Mouse (Mus musculus): ENCODE measurements around the gene Selenok. TPM values are rescaled to one million over a fixed set of nuclear protein-coding genes. Genes with fewer than 3 reads are reported as not detected.

The Selenok gene
- 393 and 406 TPM in 2 replicates for polyA plus RNA-seq (2015; fragmentation: Nextera tagmentation; extraction: Ambion mirVana)

GRCm38 (mm10) chr14:29968075-29968821 is at the start of gene Selenok:
Gene Selenok, plus strand, starts transcription at chr14:29968308.
- peak within 1 kb of the TSS; percentile 98 for H3K9ac ChIP-seq
- no peaks in the 10 kb centered on the region for H3K27me3 ChIP-seq
- H3K36me3 ChIP-seq: peaks cover 26% of the 10 kb centered on the region
- peaks cover 26% of the 10 kb centered on the region for H3K4me1 ChIP-seq (replicated peaks)
- peak within 1 kb of the TSS; percentile 94 for H3K4me3 ChIP-seq
- peak within 1 kb of the TSS; percentile 66 for H3K4me2 ChIP-seq
- peak; percentile 100 for ATAC-seq (ENCODE audit: low FRiP score, low read depth)
- WGBS: under 1% methylated on average over 49 of the region's 49 CpGs
- no peaks in the 10 kb centered on the region for H3K9me3 ChIP-seq
- H3K27ac ChIP-seq (replicated peaks): peak within 1 kb of the TSS; percentile 92

- H3K4me2 ChIP-seq: no peak overlapping the region
- no peaks in the 10 kb centered on the region for H3K9me3 ChIP-seq
- H3K27me3 ChIP-seq: no peaks in the 10 kb centered on the region
- H3K36me3 ChIP-seq: no peaks in the 10 kb centered on the region
- no peak overlapping the region for H3K9ac ChIP-seq
- H3K4me1 ChIP-seq (replicated peaks): no peaks in the 10 kb centered on the region
- H3K4me3 ChIP-seq: no peak overlapping the region
- H3K27ac ChIP-seq (replicated peaks): no peak overlapping the region
- no peak for ATAC-seq (ENCODE audit: low FRiP score, low read depth)
- 68% methylated on average over 4 of the region's 4 CpGs for WGBS
Measured at GRCm38 (mm10) chr14:29928966-29929365, 39.1 kb upstream of the Selenok start.

DNA sequence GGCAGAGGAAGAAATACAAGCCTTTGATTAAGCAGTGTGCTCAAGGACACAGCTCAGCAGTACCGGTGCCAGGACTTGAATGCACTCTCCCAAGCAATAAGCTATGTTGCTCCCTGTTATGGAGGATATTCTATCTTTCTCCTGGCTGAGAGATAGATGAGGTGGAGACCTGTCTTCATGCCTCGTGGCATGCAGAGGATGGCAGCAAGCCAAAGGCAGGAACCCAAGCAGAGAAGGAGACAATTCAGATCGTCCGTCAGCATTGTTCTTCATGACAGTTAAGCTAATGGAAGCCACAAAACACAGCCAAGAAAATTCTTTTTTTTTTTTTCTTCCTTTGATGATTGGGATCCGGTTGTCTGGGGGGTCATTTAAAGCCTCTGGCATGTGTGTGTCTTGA is 32.6 kb upstream of the Selenok start:
- ATAC-seq (ENCODE audit: low FRiP score, low read depth): no peak
- Histone ChIP-seq H3K9me3 (no peaks in the 10 kb centered on the region), H3K27me3 (no peaks in the 10 kb centered on the region), H3K4me3 (no peak overlapping the region), H3K4me2 (no peak overlapping the region), H3K27ac (replicated peaks) (no peak overlapping the region), H3K4me1 (replicated peaks) (peaks cover 17% of the 10 kb centered on the region), H3K9ac (no peak overlapping the region), H3K36me3 (no peaks in the 10 kb centered on the region)
- 23% methylated on average over 5 of the region's 5 CpGs for WGBS

DNA sequence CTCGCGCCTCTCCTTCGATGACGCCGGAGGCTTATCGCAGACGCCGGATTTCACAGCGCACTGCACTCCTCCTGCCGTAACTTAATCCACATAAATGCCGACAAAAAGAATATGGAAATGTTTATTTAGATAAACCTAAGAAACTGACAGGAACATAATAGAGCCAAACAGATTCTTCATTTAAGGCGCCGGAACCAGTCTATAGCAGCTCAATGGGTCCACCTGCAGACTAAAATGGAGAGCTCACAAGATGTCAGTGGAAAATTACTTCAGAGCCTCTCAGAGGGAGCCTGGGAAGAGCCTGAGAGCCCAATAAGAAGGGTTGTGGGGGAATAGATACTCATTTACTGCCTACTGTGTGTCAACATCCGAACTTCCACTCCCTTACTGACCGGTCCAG is 30.6 kb upstream of the Selenok start:
- Histone ChIP-seq H3K4me1 (replicated peaks) (peaks cover 17% of the 10 kb centered on the region), H3K4me2 (no peak overlapping the region; the same call in 1 of the 2 replicates), H3K27me3 (peaks cover 4% of the 10 kb centered on the region; the same call in 1 of the 2 replicates), H3K4me3 (no peak overlapping the region), H3K9me3 (no peaks in the 10 kb centered on the region), H3K27ac (replicated peaks) (no peak overlapping the region), H3K36me3 (no peaks in the 10 kb centered on the region), H3K9ac (no peak overlapping the region)
- 76% methylated on average over 15 of the region's 15 CpGs for WGBS
- ATAC-seq (ENCODE audit: low FRiP score, low read depth): peak; percentile 61; the same call in 1 of the 2 replicates

DNA sequence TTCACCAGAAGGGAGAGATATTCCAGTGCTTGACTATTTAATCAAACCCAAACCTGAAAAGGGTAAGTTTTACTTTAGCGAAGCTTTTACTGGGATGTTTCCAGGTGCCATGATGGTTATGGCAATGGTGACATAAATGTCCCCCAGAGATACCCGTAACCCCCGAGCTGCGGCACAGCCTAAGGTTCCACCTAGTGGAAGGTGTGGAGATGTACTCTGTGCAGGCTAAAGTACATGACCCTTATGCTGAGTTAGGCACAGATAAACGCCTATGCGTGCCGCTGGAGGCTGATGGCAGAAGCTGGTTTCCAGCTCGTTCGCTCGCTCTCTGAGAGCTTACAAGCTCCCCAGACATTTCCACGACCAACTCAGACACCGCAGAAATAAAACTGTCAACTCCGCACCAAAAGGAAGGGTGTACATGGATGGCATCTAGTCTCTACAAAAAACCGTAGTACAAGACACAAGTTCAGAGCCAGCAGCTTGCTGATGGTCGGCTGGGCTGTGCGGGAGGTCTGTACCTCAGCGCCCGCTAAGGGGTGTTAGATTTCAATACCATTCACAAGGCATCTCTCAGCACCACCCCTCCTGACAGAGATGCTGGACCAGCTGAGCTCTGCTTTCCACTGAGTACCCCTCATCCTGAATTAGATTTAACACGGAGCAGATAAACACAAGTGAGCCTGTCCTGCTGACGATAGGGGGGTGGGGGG is 28.4 kb upstream of the Selenok start:
- Histone ChIP-seq H3K27ac (replicated peaks) (no peak overlapping the region), H3K4me2 (peak overlapping the region; percentile 12; the same call in 1 of the 2 replicates), H3K4me1 (replicated peaks) (peaks cover 17% of the 10 kb centered on the region), H3K4me3 (no peak overlapping the region), H3K36me3 (no peaks in the 10 kb centered on the region), H3K27me3 (peaks cover 4% of the 10 kb centered on the region; the same call in 1 of the 2 replicates), H3K9me3 (no peaks in the 10 kb centered on the region), H3K9ac (no peak overlapping the region; the same call in 1 of the 2 replicates)
- ATAC-seq (ENCODE audit: low FRiP score, low read depth): no peak
- WGBS: 51% methylated on average over 20 of the region's 20 CpGs

DNA sequence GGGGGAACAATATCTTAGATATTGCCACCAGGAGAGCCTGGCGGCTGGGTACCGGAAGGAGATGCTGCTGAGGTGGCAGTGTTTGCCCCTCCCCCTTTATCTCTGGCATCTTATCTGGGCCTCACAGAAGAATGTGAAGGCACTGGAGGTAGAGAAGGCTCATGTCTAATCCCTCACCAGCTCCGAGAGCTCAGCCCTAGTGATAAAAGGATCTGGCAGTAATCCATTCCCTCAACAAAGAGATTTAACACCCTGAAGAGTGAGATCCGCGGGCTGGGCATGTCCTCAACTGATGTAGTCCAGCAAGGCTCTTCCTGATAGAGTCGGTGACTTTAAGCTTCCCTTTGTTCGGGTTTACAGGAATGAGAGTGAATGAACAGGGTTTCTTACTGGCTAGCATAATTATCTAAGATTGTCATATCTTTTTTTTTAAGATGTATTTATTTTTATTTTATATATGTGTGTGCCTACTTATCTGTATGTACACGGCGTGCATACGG is 27.7 kb upstream of the Selenok start:
- Histone ChIP-seq H3K4me1 (replicated peaks) (peaks cover 13% of the 10 kb centered on the region), H3K36me3 (no peaks in the 10 kb centered on the region), H3K27ac (replicated peaks) (no peak overlapping the region), H3K27me3 (peaks cover 4% of the 10 kb centered on the region; the same call in 1 of the 2 replicates), H3K9me3 (no peaks in the 10 kb centered on the region), H3K9ac (no peak overlapping the region; the same call in 1 of the 2 replicates), H3K4me2 (peak overlapping the region; percentile 12; the same call in 1 of the 2 replicates), H3K4me3 (no peak overlapping the region)
- WGBS: 40% methylated on average over 10 of the region's 10 CpGs
- ATAC-seq (ENCODE audit: low FRiP score, low read depth): no peak

GRCm38 (mm10) chr14:29940877-29941276 is 27.2 kb upstream of the Selenok start:
- Histone ChIP-seq H3K9me3 (no peaks in the 10 kb centered on the region), H3K4me1 (replicated peaks) (peaks cover 8% of the 10 kb centered on the region), H3K27ac (replicated peaks) (no peak overlapping the region), H3K4me3 (no peak overlapping the region), H3K4me2 (no peak overlapping the region), H3K9ac (no peak overlapping the region), H3K36me3 (no peaks in the 10 kb centered on the region), H3K27me3 (peaks cover 4% of the 10 kb centered on the region; the same call in 1 of the 2 replicates)
- ATAC-seq (ENCODE audit: low FRiP score, low read depth): no peak
- 30% methylated on average over 2 of the region's 2 CpGs for WGBS

DNA sequence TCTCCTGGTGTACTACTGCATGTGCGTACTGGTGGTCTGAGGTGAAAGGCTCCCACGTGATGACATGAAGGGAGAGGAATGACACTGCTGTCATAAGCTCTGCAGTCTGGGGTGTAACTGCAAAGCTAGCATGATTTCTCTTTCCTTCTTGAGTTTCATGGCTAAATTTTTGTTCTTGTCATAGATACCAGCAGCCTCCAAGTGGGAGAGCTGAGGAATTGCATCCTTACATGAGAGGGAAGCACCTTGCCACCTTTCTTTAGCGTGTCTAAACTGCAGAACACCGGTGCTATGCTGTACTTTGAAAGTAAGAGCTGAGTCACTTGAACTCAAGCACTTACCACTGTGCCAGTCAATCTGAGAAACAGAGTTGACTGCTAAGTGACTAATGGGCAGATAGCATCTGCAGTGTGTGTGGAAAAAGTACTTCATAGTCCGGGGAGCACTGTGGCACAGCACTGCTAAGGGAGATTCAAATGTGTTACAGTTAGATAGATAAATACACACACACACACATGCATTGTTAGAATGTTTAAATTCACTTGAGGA is 21.3 kb upstream of the Selenok start:
- no peak for ATAC-seq (ENCODE audit: low FRiP score, low read depth)

DNA sequence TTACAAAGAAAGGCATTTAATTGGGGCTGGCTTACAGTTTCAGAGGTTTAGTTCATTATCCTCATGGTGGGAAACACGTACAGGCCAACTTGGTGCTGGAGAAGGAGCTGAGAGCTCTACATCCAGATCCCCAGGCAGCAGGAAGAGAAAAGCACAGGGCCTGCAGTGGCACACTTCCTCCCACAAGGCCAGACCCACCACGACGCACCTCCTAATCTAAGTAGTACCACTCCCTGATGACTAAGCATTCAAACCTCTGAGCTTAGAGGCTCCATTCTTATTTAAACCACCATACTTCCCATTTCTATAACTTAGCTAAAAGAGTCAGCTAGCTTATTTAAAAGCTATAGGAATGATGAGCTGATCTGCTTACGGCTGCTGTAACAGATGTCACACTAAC is 17.3 kb upstream of the Selenok start:
- Histone ChIP-seq H3K36me3 (no peaks in the 10 kb centered on the region), H3K27ac (replicated peaks) (no peak overlapping the region), H3K9ac (no peak overlapping the region), H3K4me3 (no peak overlapping the region), H3K27me3 (no peaks in the 10 kb centered on the region), H3K9me3 (no peaks in the 10 kb centered on the region), H3K4me2 (no peak overlapping the region), H3K4me1 (replicated peaks) (no peaks in the 10 kb centered on the region)
- 91% methylated on average over 4 of the region's 4 CpGs for WGBS
- ATAC-seq (ENCODE audit: low FRiP score, low read depth): no peak

More for the DNA sequence above, 21.3 kb upstream of the Selenok start:
- peaks cover 3% of the 10 kb centered on the region; the same call in 1 of the 2 replicates for H3K27me3 ChIP-seq
- H3K36me3 ChIP-seq: no peaks in the 10 kb centered on the region
- no peak overlapping the region for H3K27ac ChIP-seq (replicated peaks)
- 79% methylated on average over 5 of the region's 5 CpGs for WGBS
- H3K4me2 ChIP-seq: no peak overlapping the region
- no peak overlapping the region for H3K4me3 ChIP-seq
- H3K9ac ChIP-seq: no peak overlapping the region
- no peaks in the 10 kb centered on the region for H3K4me1 ChIP-seq (replicated peaks)
- H3K9me3 ChIP-seq: no peaks in the 10 kb centered on the region

- Histone ChIP-seq H3K9ac (no peak overlapping the region), H3K4me2 (no peak overlapping the region), H3K4me1 (replicated peaks) (no peaks in the 10 kb centered on the region), H3K27ac (replicated peaks) (no peak overlapping the region), H3K36me3 (no peaks in the 10 kb centered on the region), H3K4me3 (no peak overlapping the region), H3K27me3 (no peaks in the 10 kb centered on the region), H3K9me3 (no peaks in the 10 kb centered on the region)
- ATAC-seq (ENCODE audit: low FRiP score, low read depth): no peak
Measured at GRCm38 (mm10) chr14:29957393-29957792, 10.7 kb upstream of the Selenok start.

GRCm38 (mm10) chr14:29967611-29968010 is 497 bp upstream of the Selenok start:
- H3K27me3 ChIP-seq: no peaks in the 10 kb centered on the region
- peak overlapping the region; percentile 78 for H3K27ac ChIP-seq (replicated peaks)
- peak overlapping the region; percentile 66 for H3K4me2 ChIP-seq
- H3K36me3 ChIP-seq: peaks cover 20% of the 10 kb centered on the region
- H3K9ac ChIP-seq: peak overlapping the region; percentile 38
- H3K9me3 ChIP-seq: no peaks in the 10 kb centered on the region
- 58% methylated on average over 7 of the region's 7 CpGs for WGBS
- no peak; the same call in none of the 2 replicates for ATAC-seq (ENCODE audit: low FRiP score, low read depth)
- H3K4me1 ChIP-seq (replicated peaks): peaks cover 26% of the 10 kb centered on the region
- H3K4me3 ChIP-seq: peak overlapping the region; percentile 94

DNA sequence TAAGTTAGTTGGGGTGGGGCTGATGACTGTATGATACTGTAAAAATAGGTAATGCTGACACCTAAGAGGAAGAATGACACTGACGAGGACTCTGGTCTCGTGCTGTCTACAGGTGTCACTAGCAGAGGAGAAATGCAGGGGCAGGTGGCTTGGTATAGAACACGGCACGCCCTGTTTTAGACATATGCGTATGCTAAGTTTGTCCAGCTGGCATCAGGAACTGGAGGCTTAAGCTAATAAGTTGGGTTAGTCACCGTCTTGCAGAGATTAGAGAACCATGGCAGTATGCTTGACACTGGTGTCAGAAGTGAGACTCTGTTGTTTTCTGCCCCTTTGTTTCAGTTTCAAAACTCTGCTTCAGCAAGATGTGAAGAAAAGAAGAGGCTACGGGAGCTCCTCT is 3.3 kb downstream of the Selenok start:
- Histone ChIP-seq H3K9me3 (no peaks in the 10 kb centered on the region), H3K4me1 (replicated peaks) (peaks cover 26% of the 10 kb centered on the region), H3K27me3 (no peaks in the 10 kb centered on the region), H3K4me3 (no peak overlapping the region), H3K4me2 (no peak overlapping the region), H3K27ac (replicated peaks) (no peak overlapping the region), H3K9ac (no peak overlapping the region), H3K36me3 (peaks cover 54% of the 10 kb centered on the region)
- ATAC-seq (ENCODE audit: low FRiP score, low read depth): no peak
- 94% methylated on average over 7 of the region's 7 CpGs for WGBS
